Mouse (Mus musculus): ENCODE data around the gene Arel1. TPM values are rescaled to one million over a fixed set of nuclear protein-coding genes. Genes with fewer than 3 reads are reported as not detected.

Gene Arel1
- total RNA-seq, 2 experiments from 2014 or later = 101 to 120 TPM

DNA sequence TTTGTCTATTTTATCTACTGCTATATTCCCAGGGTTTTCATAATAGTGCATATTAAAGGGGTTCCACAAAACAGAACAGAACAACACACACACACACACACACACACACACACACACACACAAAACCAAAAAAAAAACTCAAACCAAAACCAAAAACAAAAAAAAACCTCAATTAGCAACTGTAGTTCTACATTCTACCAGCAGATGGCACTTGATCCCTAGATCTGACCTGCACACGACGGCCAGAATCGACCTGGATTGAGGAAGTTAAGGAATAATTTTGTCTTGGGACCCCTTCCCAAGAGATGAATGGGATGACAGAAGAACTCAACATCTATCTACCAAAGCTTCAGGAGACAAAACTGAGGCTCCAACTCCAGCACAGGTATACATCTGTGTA is 97.3 kb downstream of the Arel1 start:
- intact Hi-C loops (cut with DNase I) = loop anchor here (5.0 to 10.0 kb wide), 3 partner anchors 54 to 219 kb away; no protein-coding TSS in a partner anchor
- DNase-seq (ENCODE audit: low spot score in 2 of 2) = no peak

GRCm38 (mm10) chr12:84872310-84872709 is 98.4 kb downstream of the Arel1 start:
- intact Hi-C loops (cut with DNase I) = loop anchor here (5.0 to 10.0 kb wide), 3 partner anchors 55 to 218 kb away; no protein-coding TSS in a partner anchor

More at GRCm38 (mm10) chr12:84872310-84872709, 98.4 kb downstream of the Arel1 start:
- DNase-seq (ENCODE audit: low spot score in 2 of 2) = no peak

Other genes starting within 250 kb of the Arel1 start
- 10 to 100 TPM; 27.3 to 32.2 TPM for gene Npc2, start 197.7 kb downstream of the Arel1 start, total RNA-seq (2021)
- 10 to 100 TPM; 51.5 to 61.1 TPM for gene Isca2, start 197.6 kb downstream of the Arel1 start, total RNA-seq (2021)
- gene Ltbp2, start 94.4 kb downstream of the Arel1 start, total RNA-seq (2021) = under 1 TPM; 0.32 to 0.60 TPM
- gene Fcf1, start within 50 bp of the Arel1 start, total RNA-seq (2021) = 10 to 100 TPM; 28.6 to 38.3 TPM
- 100 to 1,000 TPM; 111 to 126 TPM for gene Ylpm1, start 25.4 kb upstream of the Arel1 start, total RNA-seq (2021)
- 1 to 10 TPM; 1.3 to 1.4 TPM for gene Prox2, start 139.9 kb upstream of the Arel1 start, total RNA-seq (2021)
- gene Dlst, start 139.9 kb upstream of the Arel1 start, total RNA-seq (2021) = 100 to 1,000 TPM; 157 TPM
- gene Rps6kl1, start 180.4 kb upstream of the Arel1 start, total RNA-seq (2021) = 10 to 100 TPM; 31.8 to 35.5 TPM
- gene Pgf, start 206.9 kb upstream of the Arel1 start, total RNA-seq (2021) = 1 to 10 TPM; 1.7 to 2.8 TPM
- 10 to 100 TPM; 59.8 to 76.8 TPM for gene Eif2b2, start 248.6 kb upstream of the Arel1 start, total RNA-seq (2021)